Mouse (Mus musculus): ENCODE measurements at regions not wholly inside any gene's neighbourhood (a gene's known extent, or its start where the extent isn't known, plus 50 kb on each side); places are given as distances from the start of the nearest gene placed in this dataset.

GRCm38 (mm10) chr11:114270358-114271072, 203.7 kb upstream of the Sdk2 start:
- DNase-seq (ENCODE audit: low read depth, low spot score) = no peak

- DNase-seq (ENCODE audit: low read depth, low spot score) = no peak
Observed at GRCm38 (mm10) chr11:114261959-114262358, 195.1 kb upstream of the Sdk2 start.

- no peak for DNase-seq (ENCODE audit: low read depth, low spot score)
Observed at GRCm38 (mm10) chr11:114258218-114258617, 191.4 kb upstream of the Sdk2 start.

GRCm38 (mm10) chr11:114257756-114258155, 190.9 kb upstream of the Sdk2 start:
- DNase-seq (ENCODE audit: low read depth, low spot score) = no peak

- DNase-seq (ENCODE audit: low read depth, low spot score) = no peak
Observed at GRCm38 (mm10) chr11:114257061-114257460, 190.2 kb upstream of the Sdk2 start.

- DNase-seq (ENCODE audit: low read depth, low spot score) = no peak
Observed at GRCm38 (mm10) chr11:114254344-114254743, 187.5 kb upstream of the Sdk2 start.

- DNase-seq (ENCODE audit: low read depth, low spot score) = no peak
Observed at GRCm38 (mm10) chr11:114251614-114252013, 184.8 kb upstream of the Sdk2 start.

- DNase-seq (ENCODE audit: low read depth, low spot score) = no peak
Observed at GRCm38 (mm10) chr11:114249215-114249614, 182.4 kb upstream of the Sdk2 start.

- no peak for DNase-seq (ENCODE audit: low read depth, low spot score)
Observed at GRCm38 (mm10) chr11:114248261-114248898, 181.5 kb upstream of the Sdk2 start.

GRCm38 (mm10) chr11:114239311-114239803, 172.5 kb upstream of the Sdk2 start:
- no peak for DNase-seq (ENCODE audit: low read depth, low spot score)

GRCm38 (mm10) chr11:114238801-114239200, 172.0 kb upstream of the Sdk2 start:
- DNase-seq (ENCODE audit: low read depth, low spot score) = no peak

- no peak for DNase-seq (ENCODE audit: low read depth, low spot score)
Observed at GRCm38 (mm10) chr11:114238316-114238715, 171.5 kb upstream of the Sdk2 start.

GRCm38 (mm10) chr11:114234542-114234910, 167.7 kb upstream of the Sdk2 start:
- DNase-seq (ENCODE audit: low read depth, low spot score) = no peak

- DNase-seq (ENCODE audit: low read depth, low spot score) = no peak
Observed at GRCm38 (mm10) chr11:114233636-114234541, 167.0 kb upstream of the Sdk2 start.

- DNase-seq (ENCODE audit: low read depth, low spot score) = no peak
Observed at GRCm38 (mm10) chr11:114231841-114232240, 165.0 kb upstream of the Sdk2 start.

GRCm38 (mm10) chr11:114229763-114230162, 162.9 kb upstream of the Sdk2 start:
- DNase-seq (ENCODE audit: low read depth, low spot score) = peak; percentile 69

- DNase-seq (ENCODE audit: low read depth, low spot score) = no peak
Observed at GRCm38 (mm10) chr11:114229196-114229595, 162.3 kb upstream of the Sdk2 start.

- DNase-seq (ENCODE audit: low read depth, low spot score) = no peak
Observed at GRCm38 (mm10) chr11:114226553-114226952, 159.7 kb upstream of the Sdk2 start.

- no peak for DNase-seq (ENCODE audit: low read depth, low spot score)
Observed at GRCm38 (mm10) chr11:114224706-114225105, 157.9 kb upstream of the Sdk2 start.

GRCm38 (mm10) chr11:114223061-114223460, 156.2 kb upstream of the Sdk2 start:
- no peak for DNase-seq (ENCODE audit: low read depth, low spot score)

- no peak for DNase-seq (ENCODE audit: low read depth, low spot score)
Observed at GRCm38 (mm10) chr11:114220466-114220865, 153.6 kb upstream of the Sdk2 start.

All from skeletal muscle tissue, adult 2 months (tissue).